Mouse (Mus musculus) lung, embryonic 16.5 days (tissue): ENCODE measurements at regions not wholly inside any gene's neighbourhood (a gene's known extent, or its start where the extent isn't known, plus 50 kb on each side); places are given as distances from the start of the nearest gene placed in this dataset.

Source experiments
- ATAC-seq: fragments of 200-750 bp; cut with Nextera tagmentation; 2 replicates; pipeline ENCODE4 v1.8.0; 2017; ENCODE audit warnings: low read depth, mild to moderate bottlenecking, moderate library complexity
- H3K27ac ChIP-seq: fragments of 300-500 bp; sonication (generic); 2 replicates; pipeline ENCODE4 v1.5.1; 2014; ENCODE audit warnings: mild to moderate bottlenecking, control low read depth, low read length
- H3K27me3 ChIP-seq: fragments of 300-500 bp; sonication (generic); 2 replicates; pipeline ENCODE4 v1.6.1; 2014; ENCODE audit warnings: low read depth, low read length, mixed read lengths; ENCODE audit not compliant: control insufficient read depth, insufficient read depth
- H3K36me3 ChIP-seq: fragments of 300-500 bp; sonication (generic); 2 replicates; pipeline ENCODE4 v1.6.1; 2014; ENCODE audit warnings: low read length; ENCODE audit not compliant: control insufficient read depth, insufficient read depth
- H3K4me1 ChIP-seq: fragments of 300-500 bp; sonication (generic); replicated peaks from 2 replicates; pipeline ENCODE4 v1.6.1; 2014; ENCODE audit warnings: low read length, mixed read lengths; ENCODE audit not compliant: control insufficient read depth, insufficient read depth
- H3K4me2 ChIP-seq: fragments of 300-500 bp; sonication (generic); 2 replicates; pipeline ENCODE4 v1.6.1; 2014; ENCODE audit warnings: low read depth, low read length, control low read depth
- H3K4me3 ChIP-seq: fragments of 300-500 bp; sonication (generic); 2 replicates; pipeline ENCODE4 v1.5.1; 2014; ENCODE audit warnings: mild to moderate bottlenecking, low read length, control low read depth
- H3K9ac ChIP-seq: fragments of 300-500 bp; sonication (generic); 2 replicates; pipeline ENCODE4 v1.6.1; 2014; ENCODE audit warnings: low read length, control low read depth
- H3K9me3 ChIP-seq: fragments of 300-500 bp; sonication (generic); 2 replicates; pipeline ENCODE4 v1.6.1; 2016; ENCODE audit warnings: low read length; ENCODE audit not compliant: control insufficient read depth
- WGBS: fragments of 180-500 bp; shearing (Covaris S2); extraction: QIAGEN DNeasy Blood & Tissue Kit; methylation state at CpG from one replicate; pipeline ENCODE4 v1.1.7; 2014; 5-methylcytosine and 5-hydroxymethylcytosine counted together

GRCm38 (mm10) chr2:10736696-10737457, 366.6 kb downstream of the Sfmbt2 start:
- Histone ChIP-seq H3K4me3 (peak overlapping the region; percentile 19), H3K27me3 (no peaks in the 10 kb centered on the region), H3K27ac (no peak overlapping the region), H3K36me3 (no peaks in the 10 kb centered on the region), H3K4me1 (peaks cover 3% of the 10 kb centered on the region; the same call in 1 of the 2 replicates), H3K4me2 (peak overlapping the region; percentile 52), H3K9ac (no peak overlapping the region), H3K9me3 (no peaks in the 10 kb centered on the region)
- peak; percentile 74 for ATAC-seq
- 35% methylated on average over 13 of the region's 13 CpGs for WGBS

GRCm38 (mm10) chr2:10737458-10737775, 367.1 kb downstream of the Sfmbt2 start:
- peak; percentile 95 for ATAC-seq
- Histone ChIP-seq H3K4me1 (peaks cover 3% of the 10 kb centered on the region; the same call in 1 of the 2 replicates), H3K4me2 (peak overlapping the region; percentile 52), H3K27ac (no peak overlapping the region), H3K4me3 (peak overlapping the region; percentile 19), H3K36me3 (no peaks in the 10 kb centered on the region), H3K9ac (no peak overlapping the region), H3K9me3 (no peaks in the 10 kb centered on the region), H3K27me3 (no peaks in the 10 kb centered on the region)
- WGBS = 42% methylated on average over 9 of the region's 9 CpGs

GRCm38 (mm10) chr2:10745127-10745526, 374.8 kb downstream of the Sfmbt2 start:
- Histone ChIP-seq H3K4me1 (no peaks in the 10 kb centered on the region), H3K36me3 (no peaks in the 10 kb centered on the region), H3K27me3 (no peaks in the 10 kb centered on the region), H3K4me2 (no peak overlapping the region), H3K4me3 (no peak overlapping the region), H3K9ac (no peak overlapping the region), H3K9me3 (no peaks in the 10 kb centered on the region), H3K27ac (no peak overlapping the region)
- no peak for ATAC-seq
- WGBS = 63% methylated on average over 7 of the region's 7 CpGs

- H3K9ac ChIP-seq = no peak overlapping the region
- H3K4me2 ChIP-seq = no peak overlapping the region
- 35% methylated on average over 3 of the region's 3 CpGs for WGBS
- H3K4me3 ChIP-seq = no peak overlapping the region
- no peaks in the 10 kb centered on the region for H3K36me3 ChIP-seq
- no peaks in the 10 kb centered on the region for H3K27me3 ChIP-seq
- no peaks in the 10 kb centered on the region for H3K4me1 ChIP-seq
- H3K9me3 ChIP-seq = no peaks in the 10 kb centered on the region
- no peak overlapping the region for H3K27ac ChIP-seq
- ATAC-seq = peak; percentile 98
Measured at GRCm38 (mm10) chr2:10755375-10755774, 385.1 kb downstream of the Sfmbt2 start.

- no peak for ATAC-seq
- no peak overlapping the region for H3K4me2 ChIP-seq
- no peak overlapping the region for H3K9ac ChIP-seq
- no peaks in the 10 kb centered on the region for H3K9me3 ChIP-seq
- H3K27me3 ChIP-seq = no peaks in the 10 kb centered on the region
- H3K4me3 ChIP-seq = no peak overlapping the region
- H3K36me3 ChIP-seq = no peaks in the 10 kb centered on the region
- H3K27ac ChIP-seq = no peak overlapping the region
- WGBS = 40% methylated on average over 8 of the region's 8 CpGs
- H3K4me1 ChIP-seq = no peaks in the 10 kb centered on the region
Measured at GRCm38 (mm10) chr2:10757202-10757840, 387.0 kb downstream of the Sfmbt2 start.

- whole genome bisulfite sequencing = 81% methylated on average over 1 of the region's 1 CpGs
- no peak overlapping the region for H3K4me3 ChIP-seq
Measured at GRCm38 (mm10) chr2:10757886-10758285, 387.6 kb downstream of the Sfmbt2 start.

GRCm38 (mm10) chr2:10762236-10762635, 391.9 kb downstream of the Sfmbt2 start:
- Histone ChIP-seq H3K4me1 (no peaks in the 10 kb centered on the region), H3K27ac (no peak overlapping the region), H3K9ac (no peak overlapping the region), H3K9me3 (no peaks in the 10 kb centered on the region), H3K4me2 (no peak overlapping the region), H3K36me3 (no peaks in the 10 kb centered on the region), H3K27me3 (no peaks in the 10 kb centered on the region), H3K4me3 (no peak overlapping the region)
- WGBS = 48% methylated on average over 4 of the region's 4 CpGs
- peak; percentile 60 for ATAC-seq

More at GRCm38 (mm10) chr2:10757886-10758285, 387.6 kb downstream of the Sfmbt2 start:
- Histone ChIP-seq H3K27me3 (no peaks in the 10 kb centered on the region), H3K9ac (no peak overlapping the region), H3K4me1 (no peaks in the 10 kb centered on the region), H3K27ac (no peak overlapping the region), H3K36me3 (no peaks in the 10 kb centered on the region), H3K4me2 (no peak overlapping the region), H3K9me3 (no peaks in the 10 kb centered on the region)
- no peak for ATAC-seq

GRCm38 (mm10) chr2:10783071-10783470, 388.8 kb upstream of the Prkcq start:
- WGBS = 32% methylated on average over 7 of the region's 7 CpGs

GRCm38 (mm10) chr2:10783594-10783993, 388.3 kb upstream of the Prkcq start:
- no peaks in the 10 kb centered on the region for H3K27me3 ChIP-seq
- H3K9me3 ChIP-seq = no peaks in the 10 kb centered on the region
- H3K4me2 ChIP-seq = no peak overlapping the region
- no peak overlapping the region for H3K4me3 ChIP-seq
- no peak overlapping the region for H3K9ac ChIP-seq
- 0 out of 2 replicates have a peak, but pooled peaks cover 3% of the 10 kb centered on the region for H3K4me1 ChIP-seq
- H3K36me3 ChIP-seq = no peaks in the 10 kb centered on the region
- WGBS = 67% methylated on average over 6 of the region's 6 CpGs
- H3K27ac ChIP-seq = no peak overlapping the region
- no peak for ATAC-seq

More at GRCm38 (mm10) chr2:10783071-10783470, 388.8 kb upstream of the Prkcq start:
- H3K27me3 ChIP-seq = no peaks in the 10 kb centered on the region
- H3K4me1 ChIP-seq = 0 out of 2 replicates have a peak, but pooled peaks cover 3% of the 10 kb centered on the region
- no peaks in the 10 kb centered on the region for H3K9me3 ChIP-seq
- no peak overlapping the region for H3K4me2 ChIP-seq
- no peaks in the 10 kb centered on the region for H3K36me3 ChIP-seq
- no peak for ATAC-seq
- no peak overlapping the region for H3K9ac ChIP-seq
- H3K4me3 ChIP-seq = no peak overlapping the region
- no peak overlapping the region for H3K27ac ChIP-seq
